Mouse (Mus musculus): ENCODE measurements around the gene Stc2.

The Stc2 gene

DNA sequence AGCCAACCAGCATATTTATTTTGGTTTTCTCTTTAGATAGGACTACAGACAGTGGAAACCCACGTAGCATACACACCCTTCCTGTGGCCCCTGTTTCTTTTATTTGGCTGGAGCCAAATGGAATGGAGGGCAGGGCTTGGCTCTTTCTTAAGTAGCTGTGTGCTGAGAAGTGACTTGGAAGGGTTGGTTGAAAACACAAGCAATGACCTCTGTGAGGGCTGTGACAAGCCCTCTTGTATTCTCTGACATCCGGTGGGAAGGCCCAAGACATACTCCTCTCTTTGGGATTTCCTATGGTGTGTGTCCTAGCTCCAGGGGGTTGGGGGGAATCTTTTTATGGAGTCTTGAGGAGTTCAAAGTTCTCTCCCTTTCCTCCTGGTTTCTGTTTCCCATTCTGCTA is 3.5 kb downstream of the Stc2 start:
- no peak for DNase-seq (ENCODE audit: low read depth, low spot score)

- no peak for DNase-seq (ENCODE audit: low read depth, low spot score)
Observed at GRCm38 (mm10) chr11:31365981-31366380, 3.9 kb downstream of the Stc2 start.

GRCm38 (mm10) chr11:31365280-31365679 is 4.6 kb downstream of the Stc2 start:
- DNase-seq (ENCODE audit: low read depth, low spot score): no peak

GRCm38 (mm10) chr11:31362856-31363255 is 7.0 kb downstream of the Stc2 start:
- DNase-seq (ENCODE audit: low read depth, low spot score): no peak

- no peak for DNase-seq (ENCODE audit: low read depth, low spot score)
Observed at GRCm38 (mm10) chr11:31362330-31362729, 7.5 kb downstream of the Stc2 start.

GRCm38 (mm10) chr11:31361047-31361446 is 8.8 kb downstream of the Stc2 start:
- no peak for DNase-seq (ENCODE audit: low read depth, low spot score)

DNA sequence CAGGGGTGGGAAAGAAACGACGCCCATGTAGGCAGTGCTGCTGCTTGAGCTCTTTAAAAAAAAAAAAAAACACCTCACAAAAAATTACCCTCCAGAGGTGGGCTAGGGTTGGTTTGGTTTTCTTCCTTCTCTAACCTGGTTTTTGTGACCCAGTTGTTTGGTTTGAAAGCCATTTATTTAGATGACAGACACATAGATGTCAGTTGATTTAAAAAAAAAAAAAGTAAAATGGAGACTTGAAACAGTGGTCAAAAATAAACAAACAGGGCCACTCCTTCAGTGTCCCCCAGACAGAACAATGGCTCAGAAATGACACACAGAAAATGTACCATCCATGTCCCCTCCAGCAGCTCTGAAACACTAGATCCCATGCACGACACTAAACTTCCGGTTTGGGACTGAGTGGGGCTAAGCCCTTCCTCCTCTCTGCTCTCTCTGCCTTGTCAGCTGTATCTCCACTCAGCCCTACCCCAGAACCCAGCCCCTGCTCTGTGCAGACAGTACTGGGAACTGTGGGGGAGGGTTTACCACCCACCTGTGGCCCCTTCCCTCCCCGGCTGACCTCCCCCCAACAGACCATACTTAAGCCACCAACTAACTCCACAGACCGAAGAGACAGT is 10.5 kb downstream of the Stc2 start:
- DNase-seq (ENCODE audit: low read depth, low spot score): no peak

GRCm38 (mm10) chr11:31358453-31358852 is 11.4 kb downstream of the Stc2 start:
- no peak for DNase-seq (ENCODE audit: low read depth, low spot score)

DNA sequence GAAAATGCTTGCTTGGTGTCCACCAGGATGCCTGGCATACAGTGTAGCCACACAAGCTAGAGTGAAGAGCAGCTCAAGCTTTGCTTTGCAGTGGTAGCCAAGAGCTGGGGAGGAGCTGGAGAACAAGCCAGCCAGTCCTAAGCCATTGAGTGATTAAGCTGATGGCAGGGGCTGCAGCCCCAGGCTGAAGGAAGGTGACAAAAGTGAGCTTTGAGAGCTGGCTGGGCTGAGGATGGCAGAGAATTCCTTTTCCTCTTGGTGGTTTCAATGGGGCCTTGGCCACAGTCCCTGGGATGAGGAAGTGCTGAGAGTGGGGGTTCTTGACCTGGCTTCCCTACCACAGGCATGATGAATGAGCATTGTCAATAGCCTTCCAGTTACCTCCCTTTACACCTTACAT is 13.0 kb downstream of the Stc2 start:
- DNase-seq (ENCODE audit: low read depth, low spot score): no peak

DNA sequence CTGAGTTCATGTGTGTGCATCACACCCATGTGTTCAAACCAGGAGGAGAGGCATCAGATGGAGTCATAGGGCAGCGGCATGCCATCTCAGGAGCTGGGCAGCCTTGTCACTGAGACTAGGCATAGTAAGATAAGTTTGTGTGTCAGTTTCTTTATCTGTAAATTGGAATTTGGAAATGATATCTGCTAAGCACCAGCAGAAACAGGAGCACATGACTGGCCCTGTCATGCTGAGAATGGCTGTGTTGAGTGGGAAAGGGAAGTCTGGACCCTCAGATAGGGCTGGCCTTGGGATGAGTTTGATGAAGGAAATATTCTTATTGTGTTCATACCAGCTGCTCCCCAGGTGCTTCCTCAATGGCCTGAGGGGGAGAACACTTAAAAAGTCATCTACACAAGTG is 14.1 kb downstream of the Stc2 start:
- DNase-seq (ENCODE audit: low read depth, low spot score): no peak

GRCm38 (mm10) chr11:31354514-31354913 is 15.4 kb downstream of the Stc2 start:
- DNase-seq (ENCODE audit: low read depth, low spot score): no peak
